ENCODE assay signal across 9 mouse cellular contexts in genomic region chr6:72601732-72602131, GRCm38 (mm10). TPM values are rescaled to one million over a fixed set of nuclear protein-coding genes. Genes with fewer than 3 reads are reported as not detected.
A peak's percentile ranks its signal among the peaks of the same experiment; 100 is the strongest.
DNase-seq lines count a peak whose midpoint lies in the region; TF ChIP-seq lines count a peak whose summit lies in the region.
"Had no signal": no experiment of that assay in that cellular context is flagged by ENCODE, and none has a peak within 500 bp of the region (broad histone marks: within the 10 kb centered on the region; RNA-seq: fewer than 3 reads in every experiment).

No protein-coding gene starts in this region.

- H3K79me2 ChIP-seq in MEL (ENCODE audit: control insufficient read depth, insufficient read depth, low read length, poor library complexity): peaks cover 5% of the 10 kb centered on the region

- no peak overlapping the region for H3K4me3 ChIP-seq in MEL (ENCODE audit: control insufficient read depth in 1 of 2, insufficient read depth in 1 of 2, low read depth in 2 of 2, low read length in 2 of 2)
- H3K4me3 ChIP-seq in cerebellum, adult 2 months (replicated peaks; ENCODE audit: insufficient read depth, low read depth, low read length): no peak overlapping the region
- H3K4me3 ChIP-seq: liver, embryonic 15.5 days had no signal

- no peak overlapping the region for H3K9ac ChIP-seq in MEL (ENCODE audit: control insufficient read depth, low read depth, low read length, poor library complexity, severe bottlenecking)
- H3K9ac ChIP-seq: liver, embryonic 15.5 days had no signal

- no peaks in the 10 kb centered on the region for H3K9me3 ChIP-seq in MEL (replicated peaks; ENCODE audit: insufficient read depth, low read length)
- H3K9me3 ChIP-seq: liver, embryonic 15.5 days had no signal

- H3K27ac ChIP-seq in MEL (ENCODE audit: control insufficient read depth, low read depth, low read length): no peak overlapping the region
- no peak overlapping the region for H3K27ac ChIP-seq in cerebellum, adult 2 months (ENCODE audit: insufficient read depth, low read length)
- H3K27ac ChIP-seq: liver, embryonic 15.5 days had no signal

- no peaks in the 10 kb centered on the region for H3K27me3 ChIP-seq in MEL (ENCODE audit: control insufficient read depth in 1 of 2, insufficient read depth in 2 of 2, low read length in 2 of 2)
- no peaks in the 10 kb centered on the region for H3K27me3 ChIP-seq in cerebellum, adult 2 months (ENCODE audit: control insufficient read depth, insufficient read depth, low read length)
- H3K27me3 ChIP-seq: liver, embryonic 15.5 days had no signal

- H3K4me1 ChIP-seq in MEL (ENCODE audit: control insufficient read depth in 1 of 2, insufficient read depth in 2 of 2, low read length in 2 of 2): peaks cover 8 to 14% of the 10 kb centered on the region in 2 experiments
- peaks cover 4% of the 10 kb centered on the region; the same call in 1 of the 2 replicates for H3K4me1 ChIP-seq in cerebellum, adult 2 months (ENCODE audit: control insufficient read depth, insufficient read depth, low read length)

- TF ChIP-seq CTCF in MEL (IDR thresholded peaks at IDR 0.05 in 2 of 3, conservative IDR thresholded peaks at IDR 0.05 in 1 of 3; ENCODE audit: control insufficient read depth in 1 of 3, insufficient read depth in 1 of 3, low read depth in 2 of 3, low read length in 3 of 3, poor library complexity in 1 of 3, severe bottlenecking in 1 of 3): peak; percentile 71 to 99 (median 88)
- peak; percentile 89 for TF ChIP-seq CTCF in cerebellum, adult 2 months (IDR thresholded peaks at IDR 0.05; ENCODE audit: borderline replicate concordance, insufficient read depth, low read depth, low read length)

- no peak for TF ChIP-seq POLR2A in MEL (IDR thresholded peaks at IDR 0.05; ENCODE audit: control insufficient read depth in 1 of 2, insufficient read depth in 1 of 2, low read depth in 1 of 2, low read length in 2 of 2, poor library complexity in 1 of 2)
- TF ChIP-seq POLR2A in cerebellum, adult 2 months (IDR thresholded peaks at IDR 0.05; ENCODE audit: borderline replicate concordance, insufficient read depth, low read length): no peak

- H3K36me3 ChIP-seq in MEL (ENCODE audit: control insufficient read depth in 1 of 2, insufficient read depth in 2 of 2, low read length in 2 of 2): peaks cover 0 to 9% of the 10 kb centered on the region in 2 experiments; a peak in 3 of 4 replicates

- 47% methylated on average over 1 of the region's 1 CpGs for WGBS in cerebellum, adult 2 months

- peak; percentile 53 for TF ChIP-seq RAD21 in MEL (IDR thresholded peaks at IDR 0.05; ENCODE audit: low read depth, low read length)

- DNase-seq in CD4-positive helper T cell, adult 2 months (ENCODE audit: low read depth, low spot score): peak; percentile 81
- DNase-seq in MEL (ENCODE audit: low read depth, low spot score): peak; percentile 94
- peak; percentile 61 to 74 for DNase-seq in cerebellum, adult 2 months
- DNase-seq in frontal cortex, postnatal 25 days (ENCODE audit: low spot score in 2 of 2): peak; percentile 77 to 79
- peak; percentile 89 for DNase-seq in kidney, postnatal 14 days
- peak; percentile 82 to 87 for DNase-seq in lung, adult 18-20 months
- DNase-seq in right cerebral cortex, postnatal 10 days (ENCODE audit: low spot score in 2 of 2): peak; percentile 81 to 85
- peak; percentile 59 to 83 for DNase-seq in urinary bladder, postnatal 4 days (ENCODE audit: low spot score in 2 of 2)

- TF ChIP-seq EP300 in MEL (IDR thresholded peaks at IDR 0.05; ENCODE audit: low read depth in 1 of 2, low read length in 2 of 2): peak in 1 of 2 experiments; percentile 77; a peak in 2 of 4 replicates

TF ChIP-seq in MEL, 35 proteins besides CTCF, POLR2A, EP300 and RAD21:
- TF ChIP-seq TBP (IDR thresholded peaks at IDR 0.05; ENCODE audit: low read depth, low read length) (0 out of 2 replicates have a peak, but pooled peaks have one; percentile 21), ZNF384 (IDR thresholded peaks at IDR 0.05; ENCODE audit: low read depth, low read length) (no peak), MEF2A (IDR thresholded peaks at IDR 0.05; ENCODE audit: extremely low read depth, insufficient replicate concordance, low read depth, low read length, poor library complexity, severe bottlenecking) (no peak), CHD1 (IDR thresholded peaks at IDR 0.05; ENCODE audit: low read depth, low read length) (no peak), SIN3A (IDR thresholded peaks at IDR 0.05; ENCODE audit: low read length) (peak; percentile 54), ELF1 (IDR thresholded peaks at IDR 0.05; ENCODE audit: low read depth, low read length) (peak; percentile 65; the same call in 1 of the 2 replicates), HCFC1 (IDR thresholded peaks at IDR 0.05; ENCODE audit: low read depth, low read length) (peak; percentile 50; the same call in 1 of the 2 replicates), SMC3 (IDR thresholded peaks at IDR 0.05; ENCODE audit: low read depth, low read length) (peak; percentile 63), ETS1 (IDR thresholded peaks at IDR 0.05; ENCODE audit: low read depth, low read length) (peak; percentile 10; the same call in 1 of the 2 replicates), GATA1 (IDR thresholded peaks at IDR 0.05; ENCODE audit: low read depth, low read length) (peak; percentile 91), MYB (IDR thresholded peaks at IDR 0.05; ENCODE audit: low read depth, low read length) (no peak), MXI1 (IDR thresholded peaks at IDR 0.05; ENCODE audit: low read depth, low read length) (no peak; the same call in 1 of the 2 replicates), ZMIZ1 (IDR thresholded peaks at IDR 0.05; ENCODE audit: low read depth, low read length) (no peak), KAT2A (conservative IDR thresholded peaks at IDR 0.05; ENCODE audit: low read depth, low read length) (no peak), USF1 (IDR thresholded peaks at IDR 0.05; ENCODE audit: low read depth, low read length) (no peak)

RNA-seq across cellular contexts. Expression of gene Retsat, which starts 3.5 kb away (rescaled TPM):
- total RNA-seq in MEL (2012; rRNA removed): 35.1 and 40.3 TPM in 2 replicates
- 10 to 100 TPM in 1 of 2 experiments, not detected in 1; 61.5 TPM for polyA plus RNA-seq in MEL (2012; ENCODE audit: insufficient read depth in 1 of 2, insufficient read length in 2 of 2, low read depth in 1 of 2, low replicate concordance in 2 of 2, missing spikeins in 1 of 2)
- 13.7 and 15.6 TPM in 2 replicates for polyA plus RNA-seq in cerebellum, adult 2 months (2012; rRNA removed)

RNA-seq across cellular contexts. Expression of gene Elmod3, which starts 3.5 kb away (rescaled TPM):
- total RNA-seq in MEL (2012; rRNA removed): 4.2 and 4.6 TPM in 2 replicates
- polyA plus RNA-seq in MEL (2012; ENCODE audit: insufficient read depth in 1 of 2, insufficient read length in 2 of 2, low read depth in 1 of 2, low replicate concordance in 2 of 2, missing spikeins in 1 of 2): 10 to 100 TPM in 1 of 2 experiments, not detected in 1; 14.1 TPM
- polyA plus RNA-seq in cerebellum, adult 2 months (2012; rRNA removed): 32.5 and 32.7 TPM in 2 replicates

RNA-seq across cellular contexts. Expression of gene Tgoln1, which starts 15.1 kb away (rescaled TPM):
- 19.3 and 23.9 TPM in 2 replicates for total RNA-seq in MEL (2012; rRNA removed)
- 100 to 1,000 TPM in 1 of 2 experiments, 10 to 100 TPM in 1; 20.6 to 106 TPM for polyA plus RNA-seq in MEL (2012; ENCODE audit: insufficient read depth in 1 of 2, insufficient read length in 2 of 2, low read depth in 1 of 2, low replicate concordance in 2 of 2, missing spikeins in 1 of 2)
- 96.1 and 96.8 TPM in 2 replicates for polyA plus RNA-seq in cerebellum, adult 2 months (2012; rRNA removed)

RNA-seq across cellular contexts. Expression of gene Capg, which starts 57.5 kb away (rescaled TPM):
- 222 and 241 TPM in 2 replicates for total RNA-seq in MEL (2012; rRNA removed)
- 100 to 1,000 TPM in 1 of 2 experiments, not detected in 1; 283 TPM for polyA plus RNA-seq in MEL (2012; ENCODE audit: insufficient read depth in 1 of 2, insufficient read length in 2 of 2, low read depth in 1 of 2, low replicate concordance in 2 of 2, missing spikeins in 1 of 2)
- polyA plus RNA-seq in cerebellum, adult 2 months (2012; rRNA removed): 3.6 and 4.8 TPM in 2 replicates
